Mouse (Mus musculus): ENCODE results near the gene Adamts14. TPM values are rescaled to one million over a fixed set of nuclear protein-coding genes. Genes with fewer than 3 reads are reported as not detected.

The Adamts14 gene
- 0.36 TPM for polyA plus RNA-seq (2017; shearing (Covaris generic))

DNA sequence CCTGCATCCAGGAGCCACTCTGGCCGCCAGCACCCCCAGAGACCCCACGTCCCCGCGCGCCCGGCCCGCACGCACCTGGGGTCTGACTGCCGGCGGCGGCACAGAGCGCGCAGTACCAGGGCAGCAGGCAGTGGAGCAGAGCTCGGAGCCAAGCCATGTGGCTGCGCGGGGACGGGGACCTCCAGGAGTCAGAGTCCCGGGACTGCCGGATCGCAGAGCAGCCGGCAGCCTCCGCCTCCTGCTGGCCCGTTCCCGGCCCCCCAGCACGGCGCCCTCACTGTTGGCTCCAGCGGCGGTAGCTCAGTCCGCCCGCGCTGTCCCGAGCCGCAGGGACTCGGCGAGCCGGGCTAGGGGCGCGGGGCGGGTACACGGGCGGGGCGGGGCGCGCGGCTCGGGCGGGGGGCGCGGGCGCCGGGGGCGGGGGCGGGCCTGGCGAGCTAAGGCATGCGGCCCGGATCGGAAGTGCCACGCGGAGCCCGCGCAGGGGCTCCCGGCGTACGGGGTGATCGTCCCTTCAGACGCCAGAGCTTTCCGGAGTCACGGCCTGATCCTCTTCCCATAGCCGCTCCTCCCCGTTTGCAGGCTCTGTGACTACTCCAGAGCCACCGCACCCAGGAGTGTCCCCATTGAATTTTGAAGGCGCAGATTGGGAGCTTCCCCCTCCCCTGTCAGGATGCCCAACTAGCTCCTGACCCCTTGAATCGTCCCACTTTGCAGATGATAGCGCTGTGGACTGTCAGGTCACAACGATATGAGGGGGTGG is at the start of gene Adamts14:
Adamts14 (minus strand) TSS at position 358 of the 763 bp plus-strand sequence.

GRCm38 (mm10) chr10:61297477-61297876 is 24.2 kb upstream of the Adamts14 start, which contains the start of gene Prf1:
TSS of gene Prf1 (plus strand) at chr10:61297833.

DNA sequence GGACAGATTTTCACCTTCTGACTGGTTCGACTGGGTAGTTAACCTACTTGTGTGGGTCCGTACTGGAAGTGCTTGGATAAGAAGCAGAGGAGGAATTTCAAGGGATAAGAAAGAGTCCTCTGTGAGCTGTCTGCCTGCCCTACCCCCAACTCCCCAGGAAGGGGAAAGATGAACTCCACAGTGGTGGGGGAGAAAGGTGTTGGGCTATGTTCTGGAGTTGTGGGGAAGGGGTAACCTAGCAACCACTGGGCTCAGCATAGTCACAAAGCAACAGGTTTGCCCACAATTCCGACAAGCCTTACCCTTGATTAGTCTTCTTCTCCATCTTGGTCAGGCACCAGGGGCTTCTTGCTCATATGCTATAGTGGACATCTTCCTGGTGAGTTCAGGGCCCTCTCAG is 101.6 kb downstream of the Adamts14 start, which contains the start of gene Tbata:
Tbata (plus strand) TSS at position 301 of the 400 bp plus-strand sequence.

DNA sequence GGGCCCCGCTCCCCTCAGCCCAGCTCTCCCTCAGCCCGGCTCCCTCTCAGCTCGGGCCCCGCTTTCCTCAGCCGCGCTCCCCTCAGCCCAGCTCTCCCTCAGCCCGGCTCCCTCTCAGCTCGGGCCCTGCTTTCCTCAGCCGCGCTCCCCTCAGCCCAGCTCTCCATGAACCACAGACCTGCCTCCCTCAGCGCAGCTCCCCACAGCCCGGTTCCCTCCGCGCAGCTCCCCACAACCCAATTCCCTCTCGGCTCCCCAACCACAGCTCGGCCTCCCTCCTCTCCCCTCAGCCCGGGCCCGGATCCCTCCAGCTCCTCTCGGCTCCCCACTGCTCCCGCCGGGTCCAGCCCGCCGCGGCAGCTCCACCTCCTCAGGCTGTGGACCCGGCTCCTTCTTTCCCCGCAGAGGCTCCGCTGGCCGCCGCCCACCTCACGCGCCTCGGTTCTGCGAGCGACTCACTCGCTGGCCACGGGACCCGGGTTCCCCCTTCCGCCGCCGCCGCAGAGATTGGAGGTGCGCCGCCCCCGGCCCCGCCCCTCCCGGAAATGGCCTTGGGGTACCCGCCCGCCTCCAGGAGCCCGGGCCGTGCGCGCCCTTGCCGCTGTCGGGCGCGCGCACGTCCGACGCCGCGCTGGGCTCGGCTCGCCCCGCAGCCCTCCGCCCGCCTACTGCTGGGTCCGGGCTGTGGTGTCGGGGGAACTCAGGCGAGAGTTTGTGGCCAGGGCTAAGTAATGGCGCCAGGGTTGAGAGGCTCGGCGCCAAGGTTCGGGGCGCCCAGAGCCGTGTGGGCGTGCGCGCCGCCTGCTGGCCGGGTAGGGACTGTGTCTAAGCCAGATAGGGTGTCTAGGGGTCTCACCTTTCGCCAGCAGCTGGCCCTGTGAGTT is 125.8 kb downstream of the Adamts14 start, which contains the start of gene Sgpl1:
Sgpl1 (minus strand) TSS at position 547 of the 884 bp plus-strand sequence.

Other genes starting within 250 kb of the Adamts14 start
- gene Pcbd1, start 184.1 kb downstream of the Adamts14 start, polyA plus RNA-seq (2017; shearing (Covaris generic)) = 0.83 TPM
- gene Sgpl1, start 125.7 kb downstream of the Adamts14 start, polyA plus RNA-seq (2017; shearing (Covaris generic)) = 99.9 TPM
- not detected for gene Tbata, start 101.5 kb downstream of the Adamts14 start, polyA plus RNA-seq (2017; shearing (Covaris generic))
- gene Prf1, start 24.4 kb upstream of the Adamts14 start, polyA plus RNA-seq (2017; shearing (Covaris generic)) = 16.3 TPM
- not detected for gene Pald1, start 110.1 kb upstream of the Adamts14 start, polyA plus RNA-seq (2017; shearing (Covaris generic))
- gene Nodal, start 144.5 kb upstream of the Adamts14 start, polyA plus RNA-seq (2017; shearing (Covaris generic)) = not detected
- 7.3 TPM for gene Eif4ebp2, start 179.2 kb upstream of the Adamts14 start, polyA plus RNA-seq (2017; shearing (Covaris generic))
- 10.7 TPM for gene Lrrc20, start 202.4 kb upstream of the Adamts14 start, polyA plus RNA-seq (2017; shearing (Covaris generic))

All from CD4-positive, CD25-positive, alpha-beta regulatory T cell, adult 9 weeks (primary cell).